Mouse (Mus musculus) bone marrow macrophage, adult 2 months (primary cell): ENCODE data around the gene Magi2.

Source experiments
- CTCF ChIP-seq: IDR thresholded peaks from 2 replicates; pipeline ENCODE4 v1.5.1; 2012; ENCODE audit warnings: low read depth, mild to moderate bottlenecking, low read length, moderate library complexity
- POLR2A ChIP-seq: IDR thresholded peaks from 2 replicates; pipeline ENCODE4 v1.6.1; 2012; ENCODE audit warnings: mild to moderate bottlenecking, low read depth, low read length, borderline replicate concordance

DNA sequence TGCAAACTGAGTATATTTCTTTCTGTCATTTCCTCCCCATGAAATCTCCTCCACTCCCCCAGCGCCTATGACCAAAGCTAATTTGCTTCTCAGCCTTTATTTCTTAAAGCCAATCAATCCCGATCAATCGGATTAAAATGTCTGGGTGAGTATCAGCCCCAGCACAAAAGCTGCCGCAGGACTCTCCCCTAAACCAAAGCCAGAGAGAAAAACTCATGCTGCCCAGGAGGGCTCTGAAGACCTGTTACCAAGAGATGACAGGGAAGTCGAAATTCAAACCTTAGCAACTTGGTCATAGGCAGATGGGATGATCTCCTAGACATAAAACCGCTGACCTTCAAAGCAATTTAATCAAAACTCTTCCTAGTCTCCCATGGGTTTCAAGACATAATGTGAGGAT lies 754.7 kb downstream of the Magi2 start:
- TF ChIP-seq CTCF: no peak
- TF ChIP-seq POLR2A: no peak
